Mouse (Mus musculus) cerebellum, adult (tissue): ENCODE measurements around the gene Galr2.

ENCODE experiments used
- ATAC-seq: cut with Nextera tagmentation; 2 replicates; pipeline ENCODE4 v1.9.2; 2017; ENCODE audit warnings: mild to moderate bottlenecking, moderate library complexity, mixed read lengths; ENCODE audit not compliant: insufficient number of reproducible peaks, low FRiP score, low TSS enrichment

Gene Galr2

DNA sequence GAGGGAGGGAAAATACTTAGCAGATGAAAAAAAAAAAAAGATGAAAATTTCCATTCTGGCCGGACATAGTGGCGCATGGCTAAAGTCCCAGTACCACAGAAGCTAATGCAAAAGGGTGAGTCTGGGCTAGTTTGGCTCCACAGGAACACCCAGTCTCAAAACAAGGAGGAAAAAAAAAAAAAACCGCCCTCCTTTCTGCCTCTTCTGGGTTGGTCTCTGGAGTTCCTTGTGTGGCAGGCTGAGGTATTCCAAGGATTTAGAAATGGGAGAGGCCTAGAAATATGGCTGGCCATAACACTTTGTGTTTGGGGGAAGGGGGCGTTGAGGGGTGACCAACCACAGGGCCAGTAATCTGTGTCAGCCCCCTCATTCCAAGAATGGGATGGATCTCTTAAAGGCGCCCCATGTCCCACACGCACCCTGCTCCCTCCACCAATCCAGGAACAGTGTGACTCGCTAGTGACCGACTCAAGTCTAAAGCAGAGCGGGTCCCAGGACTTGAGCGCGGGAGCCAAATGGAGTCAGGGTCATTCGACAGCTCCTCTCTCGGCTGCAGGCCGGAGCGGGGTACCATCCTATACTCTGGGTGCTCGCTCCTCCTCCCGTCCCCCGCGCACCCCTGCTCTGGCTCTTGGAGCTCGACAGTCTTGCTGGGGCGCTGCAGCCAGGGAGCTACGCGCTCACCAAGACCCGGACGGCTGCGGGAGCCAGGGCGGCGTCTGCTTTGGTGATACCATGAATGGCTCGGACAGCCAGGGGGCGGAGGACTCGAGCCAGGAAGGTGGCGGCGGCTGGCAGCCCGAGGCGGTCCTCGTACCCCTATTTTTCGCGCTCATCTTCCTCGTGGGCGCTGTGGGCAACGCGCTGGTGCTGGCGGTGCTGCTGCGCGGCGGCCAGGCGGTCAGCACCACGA lies at the start of gene Galr2:
TSS of gene Galr2 (plus strand) at position 189 of the 913 bp plus-strand sequence.
- ATAC-seq = no peak

DNA sequence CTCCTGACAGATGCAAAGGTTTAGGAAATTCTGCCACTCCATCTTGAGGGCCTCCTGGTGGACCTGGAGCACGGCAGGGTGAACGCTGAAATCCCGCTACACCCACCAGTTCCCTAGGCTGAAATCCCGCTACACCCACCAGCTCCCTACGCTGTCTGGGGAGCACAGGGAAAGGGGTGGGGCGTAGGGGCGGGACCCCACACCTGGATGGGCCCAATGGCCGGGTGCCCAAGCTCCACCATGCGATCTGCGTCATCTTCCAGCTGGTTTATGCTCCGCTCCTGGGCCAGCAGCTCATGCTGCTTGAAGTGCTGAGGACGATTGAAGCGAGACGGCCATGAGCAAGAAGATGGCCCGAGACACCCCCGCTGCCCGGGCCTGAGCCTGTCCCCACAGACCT lies 48.3 kb upstream of the Galr2 start:
- no peak for ATAC-seq

DNA sequence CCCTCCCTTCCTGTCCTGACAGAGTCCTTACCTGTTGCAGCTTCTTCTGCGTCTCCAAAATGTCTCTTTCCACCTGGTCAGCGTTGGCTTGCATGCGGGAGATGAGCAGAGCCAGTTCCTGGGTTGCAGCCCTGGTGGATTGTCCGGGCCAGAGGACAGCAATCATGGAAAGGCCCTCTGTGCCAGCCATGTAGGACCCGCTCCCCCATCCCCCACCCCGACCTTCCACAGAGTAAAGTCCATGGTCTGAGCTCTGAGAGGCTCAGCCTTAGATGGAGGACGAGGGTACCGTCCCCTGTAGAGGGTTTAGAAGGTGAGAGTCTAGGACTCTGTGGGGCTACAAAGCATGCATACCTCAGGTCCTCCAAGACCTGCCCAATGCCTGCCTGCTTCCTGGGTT lies 45.8 kb upstream of the Galr2 start:
- ATAC-seq = no peak

DNA sequence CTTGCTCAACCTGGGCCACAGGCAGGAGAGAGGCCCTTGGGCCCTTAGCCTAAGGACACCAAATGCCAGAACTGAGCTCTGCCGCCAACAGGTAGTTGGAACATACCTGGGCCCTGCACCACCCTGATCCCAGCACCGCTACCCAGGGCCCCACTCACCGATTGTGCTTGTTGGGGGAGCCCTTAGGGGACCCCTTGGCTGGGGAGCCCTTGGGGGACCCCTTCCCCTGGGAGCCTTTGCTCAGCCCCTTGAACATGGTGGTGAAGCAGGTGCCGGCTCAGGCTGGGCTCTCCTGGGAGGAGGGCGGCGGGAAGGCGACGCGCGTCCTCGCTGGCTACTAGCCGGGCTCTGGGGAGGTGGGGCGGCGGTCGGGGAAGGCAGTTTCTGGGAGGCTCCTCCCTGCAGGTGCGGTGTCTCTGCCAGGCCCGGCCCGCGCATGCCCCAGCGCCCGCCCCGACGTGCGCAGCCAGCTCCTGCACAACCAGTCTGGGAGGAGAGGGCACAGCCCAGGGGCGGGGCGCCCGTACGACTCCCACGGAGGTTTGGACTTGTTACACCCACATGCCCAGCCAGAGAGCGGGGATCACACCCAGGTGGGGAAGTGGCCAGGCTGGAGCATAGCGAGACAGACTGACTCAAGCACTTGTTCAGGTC lies 42.9 kb upstream of the Galr2 start, which contains the start of gene Evpl:
TSS of gene Evpl (minus strand) at position 336 of the 654 bp plus-strand sequence.
- no peak for ATAC-seq

DNA sequence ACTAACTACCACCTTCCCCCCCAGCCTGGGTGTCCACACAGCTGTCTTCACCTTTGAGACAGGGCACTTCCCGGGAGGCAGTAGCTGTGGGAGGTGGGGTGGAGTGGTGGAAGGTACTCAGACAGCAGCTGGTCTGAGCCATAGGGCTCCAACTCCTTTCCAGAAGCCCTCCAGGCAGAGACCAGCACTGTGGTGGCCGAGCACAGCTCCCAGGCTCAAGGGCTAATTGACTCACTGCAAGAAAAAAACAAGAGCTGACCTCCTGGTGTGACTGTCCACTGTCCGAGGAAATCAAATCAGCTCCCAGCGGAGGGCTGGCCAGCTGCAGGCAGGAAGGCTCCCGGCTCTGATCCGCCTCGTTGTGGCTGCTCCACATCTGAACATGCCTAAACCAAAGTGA lies 40.9 kb upstream of the Galr2 start:
- ATAC-seq = no peak

DNA sequence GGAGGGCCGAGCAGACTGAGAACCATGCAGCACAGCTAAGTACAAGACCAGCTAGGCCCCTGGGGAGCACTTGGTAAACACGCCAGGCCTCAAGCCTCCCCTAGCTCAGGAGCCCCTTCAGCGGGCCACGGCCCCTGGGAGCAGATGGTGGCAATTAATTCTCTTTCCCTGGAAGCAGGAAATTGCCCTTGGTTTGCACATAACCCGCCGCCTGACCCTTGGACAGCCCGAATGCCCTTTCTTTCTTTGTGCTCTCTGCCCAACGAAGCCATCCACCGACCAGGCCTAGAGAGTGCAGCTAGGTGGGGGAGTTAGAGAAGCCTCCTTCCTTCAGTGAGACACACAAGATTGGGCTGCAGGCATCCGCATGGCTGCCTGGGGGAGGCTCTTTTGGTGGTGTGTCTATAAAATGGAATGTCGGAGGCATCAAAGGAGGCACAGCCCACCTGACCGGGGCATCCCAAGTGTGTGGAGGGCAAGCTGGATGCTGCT lies 38.9 kb upstream of the Galr2 start:
- no peak for ATAC-seq

DNA sequence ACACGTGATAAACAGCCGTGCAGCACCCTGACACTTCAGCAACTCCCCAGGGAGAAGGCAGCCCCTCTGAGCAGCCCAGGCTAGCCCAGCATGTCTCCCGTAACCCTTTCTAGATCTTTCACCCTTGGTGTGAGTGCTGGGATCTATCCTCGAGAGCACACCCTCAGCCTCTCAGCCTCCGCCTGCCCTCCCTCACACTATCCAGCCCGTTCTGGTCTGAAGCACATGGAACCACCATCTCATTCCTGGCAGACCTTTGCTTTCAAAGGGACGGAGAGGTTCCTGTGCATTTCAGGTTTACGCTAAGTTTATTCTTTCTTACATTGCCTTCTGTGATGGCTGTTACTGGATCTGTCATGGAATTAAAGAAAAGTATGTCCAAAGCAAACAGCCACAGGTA lies 36.2 kb upstream of the Galr2 start:
- no peak for ATAC-seq

DNA sequence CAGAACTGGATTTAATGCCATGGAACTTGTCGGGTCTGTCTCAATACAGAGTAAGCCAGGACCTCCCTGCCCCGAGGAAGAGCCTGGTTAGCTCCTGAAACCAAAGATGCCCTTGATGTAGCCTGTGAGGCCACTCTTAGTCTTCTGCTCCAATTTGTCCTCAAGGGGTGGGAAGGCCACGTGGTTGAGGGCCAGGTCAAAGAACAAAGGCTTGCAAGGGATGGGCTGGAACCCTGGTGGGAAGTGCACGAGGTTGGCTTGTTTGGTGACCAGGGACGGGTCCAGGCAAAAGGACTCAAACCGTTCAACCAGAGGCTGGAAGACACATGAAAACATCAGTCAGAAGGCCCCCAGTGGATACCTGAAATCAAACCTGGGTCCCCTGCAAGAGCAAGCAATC lies 35.1 kb upstream of the Galr2 start:
- ATAC-seq = no peak

DNA sequence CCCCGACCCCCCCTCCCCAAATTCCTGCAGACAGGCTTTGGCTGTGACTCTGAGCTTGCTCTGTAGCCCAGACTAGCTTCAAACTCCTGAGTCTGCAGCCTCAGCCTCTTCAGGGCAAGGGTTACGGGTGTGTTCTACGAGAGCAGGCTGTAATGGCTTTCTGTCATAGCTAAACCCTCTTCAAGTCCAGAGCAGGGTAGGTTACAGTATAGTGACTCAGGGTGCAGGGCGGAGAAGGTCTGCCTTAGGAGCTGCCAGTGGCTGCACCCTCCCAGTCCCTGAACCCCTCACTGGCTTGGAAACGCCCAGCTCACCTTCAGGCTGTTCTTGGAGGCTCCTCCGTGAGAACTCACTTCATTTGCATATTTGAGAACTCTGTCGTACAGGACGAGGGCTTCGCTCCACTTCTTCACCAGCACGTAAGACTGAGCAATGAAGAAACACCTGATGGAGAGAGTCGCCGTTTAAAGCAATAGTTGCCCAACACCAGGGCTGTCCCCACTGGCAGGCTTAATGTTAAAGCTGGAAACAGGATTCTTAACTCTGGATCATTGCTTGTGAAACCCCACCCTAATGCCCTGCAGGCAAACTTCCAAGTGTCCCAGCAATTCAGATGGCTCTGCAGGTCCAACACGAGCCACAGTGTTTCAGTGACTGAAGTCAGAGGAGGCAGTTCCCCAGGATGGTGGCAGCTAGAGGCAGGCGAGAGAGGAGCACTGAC lies 33.1 kb upstream of the Galr2 start:
- ATAC-seq = no peak

DNA sequence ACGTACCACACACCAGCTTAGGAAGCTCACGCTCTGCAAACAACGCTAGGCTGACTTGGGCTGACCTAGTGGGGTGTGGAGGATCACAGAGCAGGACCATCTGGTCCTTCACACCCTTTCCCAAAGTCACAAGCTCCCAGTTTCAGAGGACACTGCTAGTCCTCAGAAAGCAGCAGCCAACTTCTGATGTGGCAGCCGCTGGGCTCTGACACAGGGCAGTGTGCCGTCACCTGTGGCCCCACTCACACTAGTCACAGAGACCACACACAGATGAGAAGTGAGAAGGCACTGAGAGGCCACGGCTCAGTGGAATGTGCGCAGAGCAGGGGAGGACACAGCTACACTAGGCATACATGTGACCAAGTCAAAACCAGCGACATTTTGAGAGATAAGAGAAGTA lies 29.8 kb upstream of the Galr2 start:
- no peak for ATAC-seq

DNA sequence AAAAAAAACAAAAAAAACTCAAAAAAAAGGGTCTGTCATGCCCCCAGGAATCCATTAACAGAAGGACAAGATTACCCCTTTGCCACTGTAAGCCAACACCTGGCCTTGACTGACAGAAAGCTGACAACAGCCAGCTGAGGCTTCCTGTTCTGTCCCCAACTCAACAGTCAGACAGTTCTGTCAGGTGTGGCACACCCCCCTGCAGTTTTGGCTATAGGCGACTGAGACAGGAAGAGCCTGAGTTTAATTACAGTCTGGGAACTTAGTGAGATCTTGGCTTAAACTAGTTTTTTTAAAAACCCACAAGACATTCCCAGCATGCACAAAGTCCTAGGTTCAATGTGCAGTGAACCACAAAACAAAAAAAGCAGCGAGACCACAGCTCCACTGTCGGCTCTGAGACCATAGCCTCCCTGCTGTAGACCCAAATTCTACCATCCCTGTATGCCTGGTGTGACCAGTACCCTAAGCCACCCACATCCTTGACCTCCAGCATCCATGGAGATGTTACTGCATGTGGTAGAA lies 27.6 kb upstream of the Galr2 start:
- no peak for ATAC-seq

DNA sequence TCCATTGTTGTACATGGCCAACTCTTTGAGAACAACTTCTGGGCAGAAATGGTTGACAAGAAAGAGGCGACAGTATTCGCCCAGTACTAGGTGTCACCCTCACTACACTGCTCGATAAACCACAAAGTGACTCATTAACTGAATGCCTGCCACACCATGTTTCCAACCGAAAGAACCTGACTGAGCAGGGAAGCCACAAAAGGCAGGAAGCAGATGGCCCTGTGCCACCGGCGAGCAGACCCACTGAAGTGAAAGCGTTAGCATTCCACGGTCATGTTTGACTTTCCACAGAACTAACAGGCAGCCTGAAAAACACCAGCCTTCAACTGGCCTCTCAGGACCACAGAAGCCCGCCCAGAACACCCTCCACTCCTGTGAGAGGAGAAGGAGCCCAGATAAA lies 26.1 kb upstream of the Galr2 start:
- ATAC-seq = no peak

DNA sequence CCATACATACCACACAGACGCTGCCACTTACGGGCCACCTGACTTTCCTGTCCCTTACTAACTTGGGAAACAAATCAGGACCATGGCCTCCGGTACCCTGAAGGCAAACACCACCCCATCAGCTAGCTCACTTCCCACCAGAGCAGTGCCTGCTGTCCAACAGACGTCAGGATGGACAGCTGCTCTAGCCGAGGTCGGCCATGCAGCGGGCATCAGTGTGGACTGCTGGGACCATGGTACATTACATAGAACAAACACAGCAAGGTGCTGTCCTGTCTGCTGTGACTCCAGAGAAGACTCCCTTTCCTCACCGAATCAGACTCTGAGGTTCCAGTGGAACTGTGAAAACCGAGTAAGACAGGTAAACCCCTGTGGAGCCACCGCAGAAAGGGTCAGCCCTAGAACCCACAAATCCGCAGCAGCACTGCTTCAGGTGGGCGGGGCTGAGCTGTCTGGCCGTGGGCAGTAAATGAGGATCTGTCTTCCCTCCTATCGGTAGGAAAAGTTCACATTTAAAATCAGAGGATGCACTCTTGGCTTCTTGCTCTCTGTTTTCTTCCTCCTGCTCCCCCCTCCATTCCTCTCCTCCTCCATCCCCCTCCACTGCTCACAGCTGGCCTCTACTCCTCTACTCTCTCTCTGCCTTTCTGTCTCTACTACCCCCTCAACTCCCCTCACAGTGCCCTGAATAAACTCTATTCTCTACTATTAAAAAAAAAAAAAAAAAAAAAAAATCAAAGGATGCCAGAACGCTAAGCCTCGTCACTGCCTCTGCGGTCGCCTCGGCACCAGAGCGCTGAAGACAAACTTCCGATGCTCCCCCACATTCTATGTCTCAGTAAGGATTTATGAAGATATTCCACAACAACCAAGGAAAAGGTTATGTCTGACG lies 25.4 kb upstream of the Galr2 start:
- ATAC-seq = no peak

DNA sequence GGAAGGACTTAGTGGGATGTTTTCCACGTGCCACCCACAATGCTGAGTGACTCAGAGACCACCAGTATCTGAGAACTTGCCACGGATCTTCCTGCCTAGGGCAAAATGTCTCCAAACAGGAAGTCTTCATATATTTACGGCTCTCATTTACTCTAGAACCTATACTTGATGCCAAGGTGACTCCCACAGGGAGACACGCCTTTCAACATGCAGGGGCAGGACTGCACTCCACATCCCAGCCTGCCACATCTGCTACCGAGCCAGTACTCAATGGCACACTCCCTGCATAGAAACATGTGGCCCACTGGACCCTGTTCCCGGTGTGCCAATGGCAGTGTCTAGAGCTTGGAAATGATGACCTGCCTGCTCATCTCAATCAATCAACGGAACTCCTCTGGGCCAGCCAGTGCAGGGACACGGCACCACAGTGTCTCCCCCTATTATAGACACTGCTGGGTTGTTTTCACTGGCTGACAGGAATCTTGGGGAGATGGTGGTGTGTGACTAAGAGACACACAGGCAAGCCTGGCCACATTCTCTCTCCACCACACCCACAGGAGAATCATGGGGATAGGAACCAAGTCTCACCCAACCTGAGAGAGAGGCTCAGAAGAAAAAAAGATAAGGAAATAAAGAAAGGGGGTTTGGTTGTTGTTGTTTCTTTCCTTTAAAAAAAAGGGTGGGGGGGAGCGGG lies 24.6 kb upstream of the Galr2 start:
- no peak for ATAC-seq

DNA sequence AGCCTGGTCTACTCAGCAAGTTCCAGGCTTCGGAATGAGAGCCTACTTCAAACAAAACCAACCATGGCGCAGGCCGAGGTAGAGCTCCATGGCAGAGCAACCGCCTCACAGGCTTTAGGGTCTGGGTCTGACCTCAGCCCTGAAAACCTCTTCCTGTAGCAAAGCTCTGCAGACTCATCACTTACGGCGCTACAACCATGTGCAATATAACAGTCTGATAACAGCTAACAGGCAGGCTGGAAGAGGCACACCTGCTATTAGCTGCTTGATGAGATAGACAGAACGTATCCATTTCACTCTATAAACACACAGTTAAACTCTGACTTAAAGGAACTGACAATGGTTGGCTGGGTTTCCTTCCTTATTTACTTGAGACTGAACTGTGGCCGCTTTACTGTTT lies 21.3 kb upstream of the Galr2 start:
- ATAC-seq = no peak

DNA sequence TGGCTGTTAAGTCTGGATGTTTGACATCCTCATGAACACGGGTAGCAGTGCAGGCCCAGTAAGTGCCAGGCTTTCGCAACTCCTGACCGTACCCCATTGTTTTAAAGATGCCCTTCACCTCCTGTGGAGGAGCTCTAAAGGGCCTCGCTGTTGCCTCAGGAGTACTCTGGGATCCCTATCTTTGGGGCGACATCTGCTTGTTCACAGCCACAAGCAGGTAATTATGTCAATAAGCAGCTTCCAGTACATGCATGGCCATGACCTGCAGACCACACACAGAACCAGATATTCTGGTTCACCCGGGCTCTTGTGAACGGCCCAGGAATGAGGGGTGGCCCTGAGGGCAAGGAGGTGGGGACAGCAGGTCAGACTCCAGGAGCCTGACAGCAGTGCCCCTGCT lies 20.5 kb upstream of the Galr2 start:
- ATAC-seq = no peak

DNA sequence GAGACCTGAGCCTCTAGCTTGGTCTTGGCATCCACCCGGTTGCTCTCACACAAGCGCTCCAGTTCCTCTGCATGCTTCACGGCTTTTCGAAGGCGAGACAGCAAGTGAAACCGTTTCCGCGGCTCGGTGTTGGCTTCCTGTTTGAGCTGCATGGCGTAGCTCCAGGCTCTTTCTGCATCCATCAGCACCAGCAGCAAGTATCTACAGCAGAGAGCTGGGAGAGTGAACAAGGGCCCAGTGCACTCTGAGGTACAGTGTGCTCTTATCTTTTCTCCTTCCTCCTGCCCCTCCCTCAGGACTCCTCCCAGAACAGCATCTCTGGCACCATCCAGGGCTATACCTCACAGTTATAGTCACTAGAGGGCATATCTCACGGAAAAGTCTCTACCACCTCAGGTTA lies 15.4 kb upstream of the Galr2 start:
- no peak for ATAC-seq

DNA sequence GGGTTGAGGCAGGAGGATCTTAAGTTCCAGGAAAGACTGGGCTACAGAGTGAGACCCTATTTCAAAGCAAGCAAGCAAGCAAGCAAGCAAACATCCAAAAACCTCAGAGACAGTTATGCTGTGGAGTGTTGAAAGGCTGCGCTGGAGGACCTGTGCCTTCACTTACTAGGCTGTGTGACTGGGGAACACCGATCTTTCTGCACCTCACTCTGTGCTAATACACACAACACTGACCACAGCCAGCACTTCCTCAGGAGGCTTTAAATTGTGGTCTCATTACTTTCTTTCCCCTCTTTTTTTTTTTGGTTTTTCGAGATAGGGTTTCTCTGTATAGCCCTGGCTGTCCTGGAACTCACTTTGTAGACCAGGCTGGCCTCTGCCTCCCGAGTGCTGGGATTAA lies 14.9 kb upstream of the Galr2 start:
- no peak for ATAC-seq

DNA sequence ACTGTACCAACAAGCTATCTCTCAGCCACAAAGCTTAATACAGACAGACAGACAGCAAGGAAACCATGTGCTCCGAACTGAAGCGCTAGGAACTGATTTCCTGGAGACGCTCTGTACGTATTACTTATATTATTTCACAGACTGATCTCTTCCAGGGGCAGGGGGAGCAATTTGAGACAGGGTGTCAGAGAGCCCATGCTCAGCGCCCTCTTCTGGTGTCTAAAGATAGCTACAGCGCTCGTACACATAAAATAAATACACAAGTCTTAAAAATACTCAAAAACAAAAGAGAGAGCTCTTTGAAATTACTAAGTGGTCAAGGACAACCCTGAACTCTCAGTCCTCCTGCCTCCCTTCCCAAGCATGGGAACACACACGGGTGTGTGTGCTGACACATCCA lies 13.1 kb upstream of the Galr2 start:
- no peak for ATAC-seq
